Mouse (Mus musculus): ENCODE results near the gene C130050O18Rik.
"Not testable (repeated sequence)": the region's sequence is repeated elsewhere in the genome, so short reads cannot be mapped to it uniquely, and the experiment has no call there.

Gene C130050O18Rik

GRCm38 (mm10) chr5:139379771-139380384 lies 25.2 kb upstream of the C130050O18Rik start:
- DNase-seq (ENCODE audit: low spot score in 2 of 2) = no peak

- peak; percentile 85 to 88 for DNase-seq (ENCODE audit: low spot score in 2 of 2)
Observed at GRCm38 (mm10) chr5:139380385-139381248, 24.5 kb upstream of the C130050O18Rik start.

GRCm38 (mm10) chr5:139381586-139382513 lies 23.2 kb upstream of the C130050O18Rik start:
- no peak for DNase-seq (ENCODE audit: low spot score in 2 of 2)

GRCm38 (mm10) chr5:139382760-139383159 lies 22.3 kb upstream of the C130050O18Rik start:
- DNase-seq (ENCODE audit: low spot score in 2 of 2) = no peak

GRCm38 (mm10) chr5:139383234-139383633 lies 21.8 kb upstream of the C130050O18Rik start:
- no peak for DNase-seq (ENCODE audit: low spot score in 2 of 2)

GRCm38 (mm10) chr5:139384531-139384930 lies 20.5 kb upstream of the C130050O18Rik start:
- no peak for DNase-seq (ENCODE audit: low spot score in 2 of 2)

- no peak for DNase-seq (ENCODE audit: low spot score in 2 of 2)
Observed at GRCm38 (mm10) chr5:139386047-139386446, 19.0 kb upstream of the C130050O18Rik start.

- DNase-seq (ENCODE audit: low spot score in 2 of 2) = no peak
Observed at GRCm38 (mm10) chr5:139387329-139388194, 17.5 kb upstream of the C130050O18Rik start.

GRCm38 (mm10) chr5:139388195-139388570 lies 16.9 kb upstream of the C130050O18Rik start:
- DNase-seq (ENCODE audit: low spot score in 2 of 2) = no peak

GRCm38 (mm10) chr5:139388694-139389675 lies 16.1 kb upstream of the C130050O18Rik start:
- peak; percentile 60 to 73 for DNase-seq (ENCODE audit: low spot score in 2 of 2)

- DNase-seq (ENCODE audit: low spot score in 2 of 2) = peak; percentile 43 to 59
Observed at GRCm38 (mm10) chr5:139389676-139390061, 15.4 kb upstream of the C130050O18Rik start.

GRCm38 (mm10) chr5:139390324-139391119 lies 14.6 kb upstream of the C130050O18Rik start:
- DNase-seq (ENCODE audit: low spot score in 2 of 2) = not testable (repeated sequence)

GRCm38 (mm10) chr5:139391309-139391990 lies 13.6 kb upstream of the C130050O18Rik start:
- no peak for DNase-seq (ENCODE audit: low spot score in 2 of 2)

GRCm38 (mm10) chr5:139392219-139393196 lies 12.6 kb upstream of the C130050O18Rik start:
- DNase-seq (ENCODE audit: low spot score in 2 of 2) = no peak

- no peak for DNase-seq (ENCODE audit: low spot score in 2 of 2)
Observed at GRCm38 (mm10) chr5:139393197-139393588, 11.9 kb upstream of the C130050O18Rik start.

GRCm38 (mm10) chr5:139394399-139394798 lies 10.7 kb upstream of the C130050O18Rik start:
- no peak for DNase-seq (ENCODE audit: low spot score in 2 of 2)

- no peak for DNase-seq (ENCODE audit: low spot score in 2 of 2)
Observed at GRCm38 (mm10) chr5:139395528-139395927, 9.6 kb upstream of the C130050O18Rik start.

Measured in frontal cortex, postnatal 10 days (tissue).